Mouse (Mus musculus) stomach, postnatal 0 days (tissue): Measurements from ENCODE around the gene Parp2. TPM values are rescaled to one million over a fixed set of nuclear protein-coding genes. Genes with fewer than 3 reads are reported as not detected.

Source experiments
- ATAC-seq: fragments of 200-750 bp; cut with Nextera tagmentation; 2 replicates; pipeline ENCODE4 v1.8.0; 2017; ENCODE audit not compliant: low FRiP score, low TSS enrichment
- DNase-seq: peaks from one replicate; pipeline ENCODE4 v3.0.0-alpha.2; 2016; ENCODE audit warnings: low spot score
- H3K27ac ChIP-seq: fragments of 300-500 bp; sonication (generic); replicated peaks from 2 replicates; pipeline ENCODE4 v1.5.1; 2014; ENCODE audit warnings: mild to moderate bottlenecking, control low read depth
- H3K27me3 ChIP-seq: fragments of 300-500 bp; sonication (generic); 2 replicates; pipeline ENCODE4 v1.6.1; 2014; ENCODE audit warnings: low read length; ENCODE audit not compliant: control insufficient read depth, insufficient read depth
- H3K36me3 ChIP-seq: fragments of 300-500 bp; sonication (generic); 2 replicates; pipeline ENCODE4 v1.6.1; 2014; ENCODE audit warnings: low read length, mixed read lengths; ENCODE audit not compliant: control insufficient read depth, insufficient read depth
- H3K4me1 ChIP-seq: fragments of 300-500 bp; sonication (generic); replicated peaks from 2 replicates; pipeline ENCODE4 v1.6.1; 2014; ENCODE audit warnings: antibody characterized with exemption; ENCODE audit not compliant: control insufficient read depth, insufficient read depth
- H3K4me2 ChIP-seq: fragments of 300-500 bp; sonication (generic); replicated peaks from 2 replicates; pipeline ENCODE4 v1.6.1; 2014; ENCODE audit warnings: low read depth, mild to moderate bottlenecking, control low read depth, moderate library complexity
- H3K4me3 ChIP-seq: fragments of 300-500 bp; sonication (generic); 2 replicates; pipeline ENCODE4 v1.5.1; 2014; ENCODE audit warnings: low read depth, low read length, control low read depth
- H3K9ac ChIP-seq: fragments of 300-500 bp; sonication (generic); 2 replicates; pipeline ENCODE4 v1.6.1; 2014; ENCODE audit warnings: mild to moderate bottlenecking, low read length, control low read depth, mixed read lengths
- H3K9me3 ChIP-seq: fragments of 300-500 bp; sonication (generic); 2 replicates; pipeline ENCODE4 v1.6.1; 2016; ENCODE audit warnings: low read length; ENCODE audit not compliant: control insufficient read depth
- CTCF ChIP-seq: IDR thresholded peaks from 2 replicates; pipeline ENCODE4 v1.5.1; 2016; ENCODE audit warnings: antibody characterized with exemption, low read depth, mild to moderate bottlenecking, moderate library complexity
- EP300 ChIP-seq: optimal IDR thresholded peaks from 2 replicates; pipeline ENCODE3; 2016; ENCODE audit warnings: antibody characterized with exemption
- WGBS: fragments of 180-500 bp; shearing (Covaris S2); extraction: QIAGEN DNeasy Blood & Tissue Kit; methylation state at CpG from one replicate; pipeline ENCODE4 v1.1.7; 2014; 5-methylcytosine and 5-hydroxymethylcytosine counted together
- polyA plus RNA-seq: library from polyadenylated mRNA; unstranded; fragments of >200 nt; fragmentation: Nextera tagmentation; extraction: Ambion mirVana; gene quantifications from 2 replicates; pipeline ENCODE4 v1.2.1, GENCODE M21; 2015

The Parp2 gene
- polyA plus RNA-seq, 1 experiment from 2014 or later: 28.7 TPM

- Histone ChIP-seq H3K27ac (no peak overlapping the region), H3K36me3 (0 out of 2 replicates have a peak, but pooled peaks cover 2% of the 10 kb centered on the region), H3K4me2 (no peak overlapping the region), H3K4me1 (no peaks in the 10 kb centered on the region), H3K27me3 (no peaks in the 10 kb centered on the region), H3K9me3 (no peaks in the 10 kb centered on the region), H3K9ac (no peak overlapping the region), H3K4me3 (no peak overlapping the region)
- 78% methylated on average over 4 of the region's 4 CpGs for WGBS
- ATAC-seq: no peak
- TF ChIP-seq EP300 (no peak), CTCF (no peak)
- DNase-seq: no peak
These were observed 60.6 kb downstream of the Parp2 start for GRCm38 (mm10) chr14:50868211-50868610.

DNA sequence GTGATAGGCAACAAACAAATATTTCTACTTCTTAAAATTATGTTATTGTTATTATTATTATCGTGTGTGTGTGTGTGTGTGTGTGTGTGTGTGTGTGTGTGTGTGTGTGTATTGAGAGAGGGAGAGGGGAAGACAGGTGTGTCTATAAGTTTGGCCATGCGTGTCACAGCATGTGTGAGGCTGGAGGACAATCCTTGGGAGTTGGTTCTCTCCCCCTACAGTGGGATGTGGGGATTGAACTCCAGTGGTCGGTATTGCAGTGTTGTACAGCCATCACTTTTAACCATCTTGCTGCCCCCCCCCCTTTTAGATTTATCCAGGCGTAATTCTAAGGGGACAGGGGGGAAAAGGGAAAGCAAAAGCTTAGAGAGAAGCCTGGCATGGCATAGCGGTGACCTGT lies 61.0 kb downstream of the Parp2 start:
- no peak for TF ChIP-seq CTCF
- TF ChIP-seq EP300: no peak
- Histone ChIP-seq H3K27me3 (no peaks in the 10 kb centered on the region), H3K27ac (no peak overlapping the region), H3K4me3 (no peak overlapping the region), H3K9ac (no peak overlapping the region), H3K4me1 (no peaks in the 10 kb centered on the region), H3K4me2 (no peak overlapping the region), H3K9me3 (no peaks in the 10 kb centered on the region), H3K36me3 (0 out of 2 replicates have a peak, but pooled peaks cover 2% of the 10 kb centered on the region)
- DNase-seq (no peak), ATAC-seq (no peak)
- WGBS: 91% methylated on average over 5 of the region's 5 CpGs

- ATAC-seq (peak; percentile 97), DNase-seq (peak; percentile 89)
- 0 out of 2 replicates have a peak, but pooled peaks cover 2% of the 10 kb centered on the region for H3K36me3 ChIP-seq
- H3K27ac ChIP-seq: peak within 1 kb of the TSS; percentile 91
- H3K4me1 ChIP-seq: no peaks in the 10 kb centered on the region
- TF ChIP-seq CTCF (no peak), EP300 (no peak)
- H3K4me2 ChIP-seq: peak within 1 kb of the TSS; percentile 62
- no peaks in the 10 kb centered on the region for H3K27me3 ChIP-seq
- H3K4me3 ChIP-seq: peak within 1 kb of the TSS; percentile 58
- 6% methylated on average over 32 of the region's 32 CpGs for WGBS
- peak within 1 kb of the TSS; percentile 70 for H3K9ac ChIP-seq
- H3K9me3 ChIP-seq: no peaks in the 10 kb centered on the region
These were observed 62.5 kb downstream of the Parp2 start, which contains the start of gene Tep1 for GRCm38 (mm10) chr14:50869889-50870804. TSS of gene Tep1 (minus strand) at chr14:50870560.

GRCm38 (mm10) chr14:50870805-50871143 lies 63.1 kb downstream of the Parp2 start:
- no peaks in the 10 kb centered on the region for H3K4me1 ChIP-seq
- WGBS: 13% methylated on average over 5 of the region's 5 CpGs
- no peaks in the 10 kb centered on the region for H3K9me3 ChIP-seq
- no peak; the same call in 1 of the 2 replicates for ATAC-seq
- no peaks in the 10 kb centered on the region for H3K27me3 ChIP-seq
- no peak for DNase-seq
- peak overlapping the region; percentile 70 for H3K9ac ChIP-seq
- H3K4me2 ChIP-seq: peak overlapping the region; percentile 62
- H3K36me3 ChIP-seq: 0 out of 2 replicates have a peak, but pooled peaks cover 2% of the 10 kb centered on the region
- peak overlapping the region; percentile 91 for H3K27ac ChIP-seq
- TF ChIP-seq EP300 (no peak), CTCF (no peak)
- peak overlapping the region; percentile 58 for H3K4me3 ChIP-seq

Other genes with a start within 250 kb of the Parp2 start
- not detected in 2 replicates for gene Olfr744, start 193.0 kb upstream of the Parp2 start, polyA plus RNA-seq
- 0.08 TPM in 1 of 2 replicates, not detected in the other for gene Olfr745, start 168.5 kb upstream of the Parp2 start, polyA plus RNA-seq
- not detected in 2 replicates for gene Olfr746, start 160.8 kb upstream of the Parp2 start, polyA plus RNA-seq
- gene Olfr747, start 114.6 kb upstream of the Parp2 start, polyA plus RNA-seq: not detected in 2 replicates
- gene Olfr748, start 100.5 kb upstream of the Parp2 start, polyA plus RNA-seq: not detected in 2 replicates
- gene Olfr749, start 62.7 kb upstream of the Parp2 start, polyA plus RNA-seq: not detected in 2 replicates
- 35.1 and 37.0 TPM in 2 replicates for gene Ttc5, start 22.3 kb upstream of the Parp2 start, polyA plus RNA-seq
- gene Ccnb1ip1, start 109 bp upstream of the Parp2 start, polyA plus RNA-seq: not detected in 2 replicates
- 6.2 and 7.8 TPM in 2 replicates for gene Tep1, start 62.7 kb downstream of the Parp2 start, polyA plus RNA-seq
- 0.31 and 0.33 TPM in 2 replicates for gene Klhl33, start 89.7 kb downstream of the Parp2 start, polyA plus RNA-seq
- gene Osgep, start 117.1 kb downstream of the Parp2 start, polyA plus RNA-seq: 69.4 and 71.7 TPM in 2 replicates
- 92.1 and 100.0 TPM in 2 replicates for gene Apex1, start 117.1 kb downstream of the Parp2 start, polyA plus RNA-seq
- 38.3 and 42.7 TPM in 2 replicates for gene Pip4p1, start 123.0 kb downstream of the Parp2 start, polyA plus RNA-seq
- 44.7 and 48.6 TPM in 2 replicates for gene Pnp, start 123.2 kb downstream of the Parp2 start, polyA plus RNA-seq
- not detected in 2 replicates for gene Gm49342, start 136.7 kb downstream of the Parp2 start, polyA plus RNA-seq
- gene Pnp2, start 148.2 kb downstream of the Parp2 start, polyA plus RNA-seq: 0.33 and 0.40 TPM in 2 replicates
- gene Rnase10, start 199.9 kb downstream of the Parp2 start, polyA plus RNA-seq: 0.11 and 0.23 TPM in 2 replicates
- not detected in 2 replicates for gene Rnase9, start 234.0 kb downstream of the Parp2 start, polyA plus RNA-seq
- gene Rnase11, start 242.3 kb downstream of the Parp2 start, polyA plus RNA-seq: not detected in 2 replicates
- gene Rnase12, start 249.8 kb downstream of the Parp2 start, polyA plus RNA-seq: 0.52 and 0.57 TPM in 2 replicates